Mouse (Mus musculus) forebrain, embryonic 12.5 days (tissue): ENCODE measurements around the gene Rbm42. TPM values are rescaled to one million over a fixed set of nuclear protein-coding genes. Genes with fewer than 3 reads are reported as not detected.
A peak's percentile ranks its signal among the peaks of the same experiment; 100 is the strongest.

Experiments
- ATAC-seq: fragments of 200-750 bp; cut with Nextera tagmentation; 2 replicates; pipeline ENCODE4 v1.8.0; 2017; ENCODE audit warnings: moderate TSS enrichment; ENCODE audit not compliant: low FRiP score
- H3K27ac ChIP-seq: fragments of 300-500 bp; sonication (generic); 2 replicates; pipeline ENCODE4 v1.5.1; 2016; ENCODE audit warnings: mild to moderate bottlenecking
- H3K27me3 ChIP-seq: fragments of 300-500 bp; sonication (generic); 2 replicates; pipeline ENCODE4 v1.6.1; 2016; ENCODE audit warnings: mild to moderate bottlenecking
- H3K36me3 ChIP-seq: fragments of 300-500 bp; sonication (generic); replicated peaks from 2 replicates; pipeline ENCODE4 v1.6.1; 2016; ENCODE audit warnings: mild to moderate bottlenecking
- H3K4me1 ChIP-seq: fragments of 300-500 bp; sonication (generic); 2 replicates; pipeline ENCODE4 v1.6.1; 2016
- H3K4me2 ChIP-seq: fragments of 300-500 bp; sonication (generic); 2 replicates; pipeline ENCODE4 v1.6.1; 2016; ENCODE audit warnings: mild to moderate bottlenecking, moderate library complexity
- H3K4me3 ChIP-seq: fragments of 300-500 bp; sonication (generic); replicated peaks from 2 replicates; pipeline ENCODE4 v1.5.1; 2016; ENCODE audit warnings: mild to moderate bottlenecking
- H3K9ac ChIP-seq: fragments of 300-500 bp; sonication (generic); 2 replicates; pipeline ENCODE4 v1.6.1; 2016; ENCODE audit warnings: mild to moderate bottlenecking
- H3K9me3 ChIP-seq: fragments of 300-500 bp; sonication (generic); 2 replicates; pipeline ENCODE4 v1.6.1; 2016
- WGBS: fragments of 180-500 bp; shearing (Covaris S2); methylation state at CpG from one replicate; pipeline ENCODE4 v1.1.7; 2016; 5-methylcytosine and 5-hydroxymethylcytosine counted together
- polyA plus RNA-seq: library from polyadenylated mRNA; unstranded; fragments of >200 nt; fragmentation: Nextera tagmentation; extraction: Ambion mirVana; gene quantifications from 2 replicates; pipeline ENCODE4 v1.2.1, GENCODE M21; 2016

The Rbm42 gene
- polyA plus RNA-seq, result 144 and 150 TPM in 2 replicates

DNA sequence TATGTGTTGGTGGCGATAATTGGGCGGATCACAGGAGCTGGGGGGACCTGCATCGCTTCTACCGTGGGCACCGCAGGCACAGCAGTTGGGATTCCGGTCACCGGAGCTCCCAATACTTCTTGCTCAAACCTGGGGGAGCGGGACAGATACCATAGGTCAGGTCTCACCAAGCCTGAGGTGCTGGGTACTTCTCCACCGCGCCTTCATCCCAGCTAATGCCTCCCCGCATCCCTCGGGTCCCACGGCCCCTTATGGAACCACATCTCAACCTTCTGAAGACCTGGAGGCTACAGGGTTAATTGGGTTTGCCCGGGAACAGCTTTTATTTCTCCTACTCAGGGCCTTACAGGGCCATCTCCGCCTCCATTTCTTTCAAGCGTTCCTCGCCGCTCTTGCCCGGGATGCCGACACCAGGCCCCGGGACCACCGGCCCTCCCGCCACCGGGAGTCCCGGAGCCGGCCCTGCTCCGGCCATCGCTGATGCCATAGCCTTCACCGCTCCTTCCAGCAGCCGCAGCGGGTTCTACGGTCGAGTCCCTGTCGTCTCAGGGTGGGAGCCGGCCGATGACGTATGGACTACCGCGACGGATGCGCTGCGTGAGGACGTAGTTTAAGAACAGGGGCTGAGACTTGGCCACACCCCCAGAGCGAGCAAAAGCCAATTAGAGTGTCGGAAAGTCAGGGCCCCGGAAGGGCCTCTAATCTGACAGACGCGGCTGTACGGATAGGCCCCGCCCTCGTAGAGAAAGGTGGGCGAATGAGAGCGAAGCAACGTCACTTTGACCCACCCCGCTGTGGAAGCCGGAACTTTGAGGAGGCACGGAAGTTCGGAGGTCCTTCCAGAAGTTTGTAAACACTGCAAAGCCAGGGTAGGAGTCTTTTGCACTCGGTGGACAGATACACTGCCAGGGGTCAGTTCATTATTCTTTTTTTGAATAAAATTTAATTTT, at the start of gene Rbm42:
Gene Rbm42 (minus strand): TSS at position 727 of the 950 bp plus-strand sequence.
- peak within 1 kb of the TSS; percentile 97 for H3K4me2 ChIP-seq
- peaks cover 60% of the 10 kb centered on the region for H3K36me3 ChIP-seq
- H3K9me3 ChIP-seq, result no peaks in the 10 kb centered on the region
- peak; percentile 99 for ATAC-seq
- peaks cover 19% of the 10 kb centered on the region for H3K4me1 ChIP-seq
- H3K27ac ChIP-seq, result 0 out of 2 replicates have a peak within 1 kb of the TSS, but pooled peaks have one; percentile 38
- H3K27me3 ChIP-seq, result no peaks in the 10 kb centered on the region
- 2% methylated on average over 59 of the region's 59 CpGs for WGBS
- peak within 1 kb of the TSS; percentile 90 for H3K9ac ChIP-seq
- H3K4me3 ChIP-seq, result peak within 1 kb of the TSS; percentile 84

GRCm38 (mm10) chr7:30698589-30698988, 48.5 kb upstream of the Rbm42 start, which contains the start of gene 2200002J24Rik:
Gene 2200002J24Rik (plus strand): TSS chr7:30698926.
- no peak within 1 kb of the TSS for H3K27ac ChIP-seq
- H3K27me3 ChIP-seq, result no peaks in the 10 kb centered on the region; the same call in 1 of the 2 replicates
- H3K36me3 ChIP-seq, result no peaks in the 10 kb centered on the region
- H3K4me2 ChIP-seq, result no peak within 1 kb of the TSS
- WGBS, result 41% methylated on average over 9 of the region's 9 CpGs
- H3K4me1 ChIP-seq, result no peaks in the 10 kb centered on the region
- H3K9me3 ChIP-seq, result no peaks in the 10 kb centered on the region
- H3K4me3 ChIP-seq, result no peak within 1 kb of the TSS
- H3K9ac ChIP-seq, result no peak within 1 kb of the TSS
- no peak for ATAC-seq

GRCm38 (mm10) chr7:30698101-30698500, 48.0 kb upstream of the Rbm42 start:
- Histone ChIP-seq H3K4me2 (no peak overlapping the region), H3K4me3 (no peak overlapping the region), H3K36me3 (no peaks in the 10 kb centered on the region), H3K27me3 (no peaks in the 10 kb centered on the region; the same call in 1 of the 2 replicates), H3K27ac (no peak overlapping the region), H3K9me3 (no peaks in the 10 kb centered on the region), H3K4me1 (no peaks in the 10 kb centered on the region), H3K9ac (no peak overlapping the region)
- ATAC-seq, result no peak
- 76% methylated on average over 5 of the region's 5 CpGs for WGBS

- Histone ChIP-seq H3K4me2 (no peak overlapping the region), H3K27ac (no peak overlapping the region), H3K9ac (no peak overlapping the region), H3K4me1 (no peaks in the 10 kb centered on the region), H3K27me3 (peaks cover 26% of the 10 kb centered on the region), H3K9me3 (no peaks in the 10 kb centered on the region), H3K4me3 (no peak overlapping the region), H3K36me3 (no peaks in the 10 kb centered on the region)
- ATAC-seq, result no peak
- WGBS, result 68% methylated on average over 6 of the region's 6 CpGs
These were observed 38.2 kb upstream of the Rbm42 start for GRCm38 (mm10) chr7:30688325-30688724.

- H3K36me3 ChIP-seq, result no peaks in the 10 kb centered on the region
- ATAC-seq, result no peak
- no peak overlapping the region for H3K9ac ChIP-seq
- H3K9me3 ChIP-seq, result no peaks in the 10 kb centered on the region
- H3K4me1 ChIP-seq, result no peaks in the 10 kb centered on the region
- no peak overlapping the region for H3K4me3 ChIP-seq
- H3K27me3 ChIP-seq, result peaks cover 25% of the 10 kb centered on the region
- H3K27ac ChIP-seq, result no peak overlapping the region
- 84% methylated on average over 2 of the region's 2 CpGs for WGBS
- no peak overlapping the region for H3K4me2 ChIP-seq
These were observed 33.3 kb upstream of the Rbm42 start for GRCm38 (mm10) chr7:30683425-30683824.

- Histone ChIP-seq H3K9me3 (no peaks in the 10 kb centered on the region), H3K36me3 (no peaks in the 10 kb centered on the region), H3K4me3 (no peak overlapping the region), H3K4me1 (no peaks in the 10 kb centered on the region), H3K9ac (no peak overlapping the region), H3K27me3 (peaks cover 10% of the 10 kb centered on the region), H3K4me2 (no peak overlapping the region), H3K27ac (no peak overlapping the region)
- no peak for ATAC-seq
- 69% methylated on average over 5 of the region's 5 CpGs for WGBS
These were observed 31.8 kb upstream of the Rbm42 start for GRCm38 (mm10) chr7:30681897-30682296.

GRCm38 (mm10) chr7:30678263-30678975, 28.3 kb upstream of the Rbm42 start:
- Histone ChIP-seq H3K36me3 (no peaks in the 10 kb centered on the region), H3K4me2 (no peak overlapping the region), H3K4me3 (no peak overlapping the region), H3K27me3 (peaks cover 3% of the 10 kb centered on the region; the same call in 1 of the 2 replicates), H3K9ac (no peak overlapping the region), H3K9me3 (no peaks in the 10 kb centered on the region), H3K4me1 (no peaks in the 10 kb centered on the region), H3K27ac (no peak overlapping the region)
- no peak for ATAC-seq
- WGBS, result 68% methylated on average over 5 of the region's 5 CpGs

GRCm38 (mm10) chr7:30671480-30671879, 21.4 kb upstream of the Rbm42 start, which contains the start of gene Pmis2:
Gene Pmis2 (minus strand): TSS chr7:30671605.
- Histone ChIP-seq H3K27me3 (peaks cover 3% of the 10 kb centered on the region; the same call in 1 of the 2 replicates), H3K9ac (no peak within 1 kb of the TSS), H3K4me1 (no peaks in the 10 kb centered on the region), H3K4me3 (no peak within 1 kb of the TSS), H3K4me2 (no peak within 1 kb of the TSS), H3K36me3 (no peaks in the 10 kb centered on the region), H3K9me3 (no peaks in the 10 kb centered on the region), H3K27ac (no peak within 1 kb of the TSS)
- no peak for ATAC-seq
- 69% methylated on average over 9 of the region's 9 CpGs for WGBS

DNA sequence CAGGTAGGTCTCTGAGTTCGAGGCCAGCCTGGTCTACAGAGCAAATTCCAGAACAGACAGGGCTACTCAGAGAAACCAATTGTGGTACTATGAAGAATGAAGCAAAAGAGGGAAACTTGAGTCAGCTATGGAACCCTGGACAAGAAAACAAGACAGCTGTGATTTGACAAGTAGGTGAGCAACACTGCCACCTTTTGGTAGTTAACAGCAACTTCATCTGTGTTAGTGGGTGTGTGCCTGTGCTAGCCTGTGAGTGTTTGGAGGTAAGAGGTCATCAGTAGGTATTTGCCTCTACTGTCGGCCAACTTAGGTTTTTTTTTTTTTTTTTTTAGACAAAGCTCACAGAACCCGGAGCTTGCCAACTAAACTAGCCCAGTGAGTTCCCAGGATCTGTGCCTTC, 19.1 kb upstream of the Rbm42 start:
- H3K4me1 ChIP-seq, result peaks cover 10% of the 10 kb centered on the region
- H3K36me3 ChIP-seq, result no peaks in the 10 kb centered on the region
- no peak overlapping the region for H3K27ac ChIP-seq
- H3K4me3 ChIP-seq, result no peak overlapping the region
- ATAC-seq, result no peak
- H3K9ac ChIP-seq, result no peak overlapping the region
- WGBS, result 45% methylated on average over 3 of the region's 3 CpGs
- H3K27me3 ChIP-seq, result no peaks in the 10 kb centered on the region
- H3K9me3 ChIP-seq, result no peaks in the 10 kb centered on the region
- no peak overlapping the region for H3K4me2 ChIP-seq

DNA sequence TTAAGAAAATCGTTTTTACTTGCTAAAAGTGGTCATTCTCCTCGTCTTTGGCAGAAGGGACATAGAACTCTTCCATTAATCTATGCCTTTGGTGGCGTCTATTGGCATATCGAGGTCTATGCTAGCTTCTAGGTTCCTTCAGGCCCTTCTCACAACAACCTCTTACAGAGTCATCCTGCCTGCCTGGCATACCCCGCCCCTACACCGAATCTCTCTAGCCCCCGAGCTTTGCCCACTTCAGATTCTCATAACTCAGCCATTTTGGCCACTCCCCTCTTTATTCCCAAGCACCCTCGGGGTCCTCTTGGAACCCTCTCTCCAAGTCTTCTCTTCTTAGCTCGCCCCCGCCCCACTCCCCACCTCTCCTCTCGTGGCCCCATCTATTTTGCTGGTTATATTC, 15.2 kb upstream of the Rbm42 start:
- Histone ChIP-seq H3K9ac (peak overlapping the region; percentile 71), H3K4me3 (peak overlapping the region; percentile 68), H3K9me3 (no peaks in the 10 kb centered on the region), H3K27me3 (no peaks in the 10 kb centered on the region), H3K27ac (no peak overlapping the region), H3K4me2 (peak overlapping the region; percentile 74), H3K4me1 (peaks cover 11% of the 10 kb centered on the region), H3K36me3 (peaks cover 20% of the 10 kb centered on the region)
- 4% methylated on average over 11 of the region's 11 CpGs for WGBS
- ATAC-seq, result peak; percentile 57

DNA sequence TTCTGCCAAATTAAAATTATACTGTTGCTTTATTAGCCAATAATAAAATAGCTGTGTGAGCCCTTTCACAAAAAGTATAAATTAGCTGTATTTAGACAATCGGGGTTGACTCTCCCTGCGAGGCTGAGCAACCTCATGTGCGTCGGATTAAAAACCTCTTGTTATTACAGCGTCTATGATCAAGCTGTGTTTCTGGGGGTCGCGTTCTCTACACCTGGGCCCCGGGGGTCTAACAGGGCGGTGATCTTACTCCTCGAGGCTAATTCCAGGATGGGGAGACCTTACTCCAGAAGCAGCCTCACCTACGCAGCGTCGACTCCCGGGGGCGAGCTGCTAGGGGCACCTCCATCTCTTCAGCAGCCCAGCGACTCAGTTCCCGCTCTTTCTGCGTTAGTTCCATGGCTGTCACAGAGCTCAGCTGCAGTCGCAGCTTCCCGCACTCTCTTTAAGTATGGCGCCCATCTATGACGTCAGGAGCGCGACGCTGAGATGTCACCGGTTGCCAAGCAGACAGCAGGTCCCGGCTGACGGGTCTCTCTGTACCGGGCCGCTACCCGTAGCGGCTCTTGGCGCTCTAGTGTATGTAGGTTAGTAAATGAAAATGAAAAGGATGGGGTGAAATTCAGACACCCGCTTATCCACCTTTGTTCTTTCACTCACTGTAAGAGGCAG, 14.5 kb upstream of the Rbm42 start, which contains the start of gene Haus5:
Gene Haus5 (minus strand): TSS at position 466 of the 672 bp plus-strand sequence.
- Histone ChIP-seq H3K4me2 (peak within 1 kb of the TSS; percentile 74), H3K27ac (0 out of 2 replicates have a peak within 1 kb of the TSS, but pooled peaks have one; percentile 19), H3K27me3 (no peaks in the 10 kb centered on the region), H3K9me3 (no peaks in the 10 kb centered on the region), H3K4me3 (peak within 1 kb of the TSS; percentile 68), H3K9ac (peak within 1 kb of the TSS; percentile 71), H3K36me3 (peaks cover 26% of the 10 kb centered on the region), H3K4me1 (peaks cover 11% of the 10 kb centered on the region)
- WGBS, result under 1% methylated on average over 34 of the region's 34 CpGs
- peak; percentile 94 for ATAC-seq
